Mouse (Mus musculus) brown adipose tissue, adult 24 weeks (tissue): ENCODE data around the gene Tiam1. TPM values are rescaled to one million over a fixed set of nuclear protein-coding genes. Genes with fewer than 3 reads are reported as not detected.

Experiments used
- H3K27ac ChIP-seq: fragments of 200-500 bp; replicated peaks from 2 replicates; pipeline ENCODE4 v1.5.1; 2012; ENCODE audit warnings: low read depth, mild to moderate bottlenecking, low read length
- H3K4me1 ChIP-seq: fragments of 200-500 bp; 2 replicates; pipeline ENCODE4 v1.6.1; 2012; ENCODE audit warnings: low read length, mixed read lengths; ENCODE audit not compliant: control insufficient read depth, insufficient read depth, insufficient read length
- H3K4me3 ChIP-seq: fragments of 200-500 bp; 2 replicates; pipeline ENCODE4 v1.5.1; 2012; ENCODE audit warnings: low read depth, mild to moderate bottlenecking, low read length, moderate library complexity; ENCODE audit not compliant: insufficient read depth
- polyA plus RNA-seq: library from polyadenylated mRNA; stranded (reverse); fragments of >200 nt; gene quantifications from 2 replicates; pipeline ENCODE4 v1.2.4, GENCODE M21; 2012; ENCODE audit not compliant: missing spikeins, insufficient read depth, insufficient read length

Tiam1 gene
- polyA plus RNA-seq, 1 experiment: 15.9 TPM

- Histone ChIP-seq H3K4me3 (no peak overlapping the region), H3K4me1 (no peaks in the 10 kb centered on the region), H3K27ac (no peak overlapping the region)
These were observed 113.2 kb downstream of the Tiam1 start for GRCm38 (mm10) chr16:90030355-90030754.

- no peak overlapping the region for H3K4me3 ChIP-seq
- H3K27ac ChIP-seq: no peak overlapping the region
- no peaks in the 10 kb centered on the region for H3K4me1 ChIP-seq
These were observed 115.7 kb downstream of the Tiam1 start for GRCm38 (mm10) chr16:90027886-90028285.

DNA sequence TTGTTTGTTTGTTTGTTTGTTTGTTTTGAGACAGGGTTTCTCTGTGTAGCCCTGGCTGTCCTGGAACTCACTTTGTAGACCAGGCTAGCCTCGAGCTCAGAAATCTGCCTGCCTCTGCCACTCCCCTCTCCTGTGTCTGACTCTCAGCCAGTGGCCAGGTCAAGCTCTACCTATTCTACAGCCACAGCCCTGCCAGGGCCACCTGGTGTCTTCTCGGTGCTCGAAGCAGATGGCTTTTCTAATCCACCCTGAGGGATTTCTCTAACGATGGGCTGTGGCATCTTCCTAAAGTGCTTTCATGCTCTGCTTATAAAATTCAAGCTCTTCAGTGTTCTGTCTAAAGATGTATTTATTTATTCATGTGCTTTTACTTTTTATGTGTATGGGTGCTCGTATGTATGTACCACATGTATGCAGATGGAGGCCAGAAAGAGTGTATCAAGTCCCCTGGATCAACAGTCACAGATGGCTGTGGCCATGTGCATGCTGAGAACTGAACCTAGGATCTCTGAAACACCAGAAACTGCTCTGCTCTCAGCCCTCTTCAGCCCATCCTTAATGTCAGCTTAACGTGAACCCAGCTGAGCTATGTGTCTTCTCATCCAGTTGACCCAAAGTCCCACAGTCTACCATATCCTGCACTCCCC, 117.9 kb downstream of the Tiam1 start:
- Histone ChIP-seq H3K27ac (no peak overlapping the region), H3K4me1 (no peaks in the 10 kb centered on the region), H3K4me3 (no peak overlapping the region)

DNA sequence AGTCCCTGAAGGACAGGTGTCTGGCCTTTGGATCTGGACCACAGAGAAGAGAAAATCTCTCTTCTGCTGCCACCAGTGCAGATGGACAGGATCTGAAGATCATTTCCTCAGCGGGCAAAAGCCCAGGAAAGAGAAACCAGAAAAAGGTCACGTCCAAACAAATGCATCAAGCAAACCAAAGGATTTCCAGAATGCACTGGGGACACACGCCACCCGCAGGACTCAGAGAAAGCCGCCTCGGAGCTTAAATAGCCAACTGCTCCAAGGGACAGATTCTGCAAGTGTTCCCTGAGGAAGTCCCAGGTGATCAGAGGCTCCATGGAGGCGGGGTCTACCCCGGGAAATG, 119.9 kb downstream of the Tiam1 start:
- H3K4me1 ChIP-seq: no peaks in the 10 kb centered on the region
- no peak overlapping the region for H3K27ac ChIP-seq
- H3K4me3 ChIP-seq: no peak overlapping the region

GRCm38 (mm10) chr16:90022932-90023664, 120.5 kb downstream of the Tiam1 start:
- H3K27ac ChIP-seq: no peak overlapping the region

DNA sequence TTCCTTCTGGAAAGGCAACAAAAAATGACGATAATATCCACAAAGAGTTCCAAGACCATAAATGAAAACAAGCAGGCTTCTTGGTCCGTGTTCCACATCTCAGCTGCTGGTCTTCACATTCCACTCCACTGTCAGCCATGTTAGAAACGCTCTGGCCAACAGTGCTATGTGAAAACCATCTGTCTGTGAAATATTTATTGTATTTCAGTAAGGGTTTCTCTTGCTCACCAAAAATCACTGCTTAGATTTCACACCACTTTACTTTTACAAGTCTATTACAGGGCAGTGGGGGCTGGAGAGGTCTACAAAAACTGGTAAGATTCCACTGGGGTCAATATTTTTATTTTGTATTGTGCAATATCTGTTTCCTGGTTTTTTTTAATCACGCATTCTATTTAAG, 127.5 kb downstream of the Tiam1 start:
- H3K4me3 ChIP-seq: no peak overlapping the region
- 0 out of 2 replicates have a peak, but pooled peaks cover 3% of the 10 kb centered on the region for H3K4me1 ChIP-seq
- H3K27ac ChIP-seq: no peak overlapping the region

More at GRCm38 (mm10) chr16:90022932-90023664, 120.5 kb downstream of the Tiam1 start:
- H3K4me1 ChIP-seq: no peaks in the 10 kb centered on the region
- no peak overlapping the region for H3K4me3 ChIP-seq

DNA sequence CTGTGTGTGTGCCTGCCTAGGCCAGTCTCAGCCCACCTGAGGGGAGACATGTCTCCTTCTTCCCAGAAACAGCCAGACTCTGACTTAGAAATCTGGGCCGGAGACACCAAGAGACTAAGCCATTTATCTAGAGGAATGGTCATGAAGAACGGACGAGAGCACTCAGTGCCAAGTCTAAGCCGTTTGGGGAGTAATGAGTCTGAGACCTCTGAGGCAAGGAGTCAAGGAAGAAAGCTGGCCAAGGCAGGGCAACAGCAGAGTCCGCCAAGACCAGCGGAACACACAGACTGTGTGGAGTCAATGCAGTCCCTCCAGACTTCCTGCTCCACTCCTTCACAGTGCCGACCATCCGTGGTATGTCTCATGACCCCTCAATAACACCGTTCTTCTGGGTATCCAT, 129.0 kb downstream of the Tiam1 start:
- 0 out of 2 replicates have a peak, but pooled peaks cover 3% of the 10 kb centered on the region for H3K4me1 ChIP-seq
- no peak overlapping the region for H3K4me3 ChIP-seq
- H3K27ac ChIP-seq: no peak overlapping the region

DNA sequence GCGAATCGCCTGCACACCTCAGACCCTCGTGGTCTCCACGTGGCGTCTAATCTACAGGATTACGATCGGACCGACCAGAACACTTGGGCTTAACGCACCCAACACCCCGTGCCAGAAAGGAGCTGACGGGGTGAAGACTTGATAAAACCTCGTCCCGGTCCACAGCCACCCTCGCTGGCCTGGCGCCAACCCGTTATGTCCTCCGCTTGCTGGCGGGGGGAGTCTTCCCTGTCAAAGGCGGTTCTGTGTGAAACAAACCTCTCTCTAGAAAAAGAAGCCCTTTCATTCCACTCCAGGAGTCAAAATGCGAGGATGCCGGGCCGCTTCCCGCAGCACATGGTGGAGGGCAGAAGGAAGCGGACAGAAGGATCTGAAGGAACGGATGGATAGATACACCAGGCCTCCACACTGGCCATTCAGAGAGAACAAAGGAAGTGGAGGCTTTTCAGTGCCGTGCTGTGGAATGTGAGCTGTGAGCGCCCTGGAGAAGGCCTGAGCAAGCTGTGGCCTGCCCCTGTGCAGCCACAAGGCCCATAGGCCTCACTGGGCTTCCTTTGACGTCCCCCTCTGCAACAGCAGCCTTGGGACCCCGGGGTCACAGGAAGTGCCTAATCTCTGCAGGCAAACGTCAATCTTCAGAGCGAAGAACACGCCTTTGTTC, 131.9 kb downstream of the Tiam1 start:
- H3K4me1 ChIP-seq: 0 out of 2 replicates have a peak, but pooled peaks cover 3% of the 10 kb centered on the region
- no peak overlapping the region for H3K27ac ChIP-seq
- H3K4me3 ChIP-seq: no peak overlapping the region

DNA sequence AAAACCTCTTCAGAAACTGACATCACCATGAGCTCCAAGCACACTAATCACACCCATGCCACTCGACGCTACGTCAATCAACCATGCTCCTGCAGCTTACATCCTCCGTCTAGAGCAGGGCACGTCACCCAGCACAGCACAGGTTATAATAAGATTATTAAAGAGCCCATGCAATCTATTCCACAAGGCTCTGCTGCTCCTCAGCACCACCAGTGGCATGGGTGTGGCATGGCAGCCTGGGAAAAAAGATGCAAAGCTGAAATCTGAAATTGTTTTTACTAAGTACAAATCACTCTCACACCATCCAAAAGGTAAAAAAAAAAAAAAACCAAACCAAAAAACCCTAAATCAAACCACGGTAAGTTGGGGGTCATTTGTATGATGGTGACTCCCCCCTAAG, 135.1 kb downstream of the Tiam1 start:
- no peak overlapping the region for H3K27ac ChIP-seq
- H3K4me3 ChIP-seq: no peak overlapping the region
- no peaks in the 10 kb centered on the region for H3K4me1 ChIP-seq

- Histone ChIP-seq H3K27ac (no peak overlapping the region), H3K4me3 (no peak overlapping the region), H3K4me1 (no peaks in the 10 kb centered on the region)
These were observed 136.1 kb downstream of the Tiam1 start for GRCm38 (mm10) chr16:90007391-90007977.

- H3K4me3 ChIP-seq: no peak overlapping the region
- no peaks in the 10 kb centered on the region for H3K4me1 ChIP-seq
- no peak overlapping the region for H3K27ac ChIP-seq
These were observed 140.0 kb downstream of the Tiam1 start for GRCm38 (mm10) chr16:90003556-90003955.

GRCm38 (mm10) chr16:89995155-89995554, 148.4 kb downstream of the Tiam1 start:
- H3K4me1 ChIP-seq: peaks cover 10% of the 10 kb centered on the region
- no peak overlapping the region for H3K4me3 ChIP-seq
- H3K27ac ChIP-seq: no peak overlapping the region

GRCm38 (mm10) chr16:89993991-89994825, 149.4 kb downstream of the Tiam1 start:
- H3K4me1 ChIP-seq: peaks cover 10% of the 10 kb centered on the region
- no peak overlapping the region for H3K4me3 ChIP-seq
- H3K27ac ChIP-seq: no peak overlapping the region

- Histone ChIP-seq H3K27ac (no peak overlapping the region), H3K4me1 (peaks cover 10% of the 10 kb centered on the region), H3K4me3 (no peak overlapping the region)
These were observed 150.1 kb downstream of the Tiam1 start for GRCm38 (mm10) chr16:89993506-89993905.
